Mouse (Mus musculus) bone marrow, adult 2 months (tissue): Measurements from ENCODE around the gene Trp53bp1.

Experiments used
- CTCF ChIP-seq: fragments of 200-500 bp; IDR thresholded peaks from 2 replicates; pipeline ENCODE4 v1.5.1; 2011; ENCODE audit warnings: low read length, control low read depth; ENCODE audit not compliant: control insufficient read depth, insufficient read depth
- POLR2A ChIP-seq: fragments of 200-500 bp; IDR thresholded peaks from 2 replicates; pipeline ENCODE4 v1.6.1; 2011; ENCODE audit warnings: low read depth, mild to moderate bottlenecking, control low read depth, low read length, borderline replicate concordance; ENCODE audit not compliant: control insufficient read depth

DNA sequence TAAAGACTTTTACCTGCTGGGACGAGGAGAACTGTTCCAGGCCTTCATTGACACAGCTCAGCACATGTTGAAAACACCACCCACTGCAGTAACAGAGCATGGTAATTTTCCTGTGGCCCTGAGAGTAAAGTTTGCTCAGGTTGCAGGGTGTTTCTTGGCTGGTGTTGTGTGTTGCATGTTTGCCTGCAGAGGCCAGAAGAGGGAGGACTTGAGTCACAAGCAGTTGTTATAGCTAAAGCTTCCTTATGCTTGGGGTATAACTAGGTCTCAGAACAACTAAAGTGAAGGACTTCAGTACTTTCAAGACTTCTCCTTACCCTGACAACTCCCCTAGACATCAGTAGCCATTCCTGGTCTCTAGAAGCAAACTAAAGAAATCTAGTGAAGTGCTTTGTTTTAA, 82.7 kb downstream of the Trp53bp1 start:
- TF ChIP-seq POLR2A (no peak), CTCF (no peak)
